Mouse (Mus musculus) lung, postnatal 0 days (tissue): ENCODE measurements around the gene Cplane1.

ENCODE experiments used
- CTCF ChIP-seq: IDR thresholded peaks from 2 replicates; pipeline ENCODE4 v1.5.1; 2016; ENCODE audit warnings: antibody characterized with exemption, mild to moderate bottlenecking
- EP300 ChIP-seq: IDR thresholded peaks from 2 replicates; pipeline ENCODE4 v1.6.1; 2016; ENCODE audit warnings: antibody characterized with exemption, mild to moderate bottlenecking, control low read depth

GRCm38 (mm10) chr15:8200317-8200716 is 31.4 kb downstream of the Cplane1 start:
- TF ChIP-seq CTCF (peak; percentile 23; the same call in 1 of the 2 replicates), EP300 (no peak)
